Mouse (Mus musculus): ENCODE results near the gene Chil6.

Chil6 gene

GRCm38 (mm10) chr3:106406082-106406481 lies at the start of gene Chil6:
TSS of gene Chil6 (minus strand) at chr3:106406182.
- DNase-seq (ENCODE audit: low read depth, low spot score): no peak

- peak; percentile 59 for DNase-seq (ENCODE audit: low read depth, low spot score)
Observed at GRCm38 (mm10) chr3:106452616-106453015, 46.6 kb upstream of the Chil6 start.

GRCm38 (mm10) chr3:106449567-106449966 lies 43.6 kb upstream of the Chil6 start:
- DNase-seq (ENCODE audit: low read depth, low spot score): peak; percentile 91

GRCm38 (mm10) chr3:106448995-106449394 lies 43.0 kb upstream of the Chil6 start:
- peak; percentile 75 for DNase-seq (ENCODE audit: low read depth, low spot score)

GRCm38 (mm10) chr3:106448571-106448970 lies 42.6 kb upstream of the Chil6 start:
- peak; percentile 79 for DNase-seq (ENCODE audit: low read depth, low spot score)
